Mouse (Mus musculus): ENCODE measurements around the gene Lrrc45.

DNA sequence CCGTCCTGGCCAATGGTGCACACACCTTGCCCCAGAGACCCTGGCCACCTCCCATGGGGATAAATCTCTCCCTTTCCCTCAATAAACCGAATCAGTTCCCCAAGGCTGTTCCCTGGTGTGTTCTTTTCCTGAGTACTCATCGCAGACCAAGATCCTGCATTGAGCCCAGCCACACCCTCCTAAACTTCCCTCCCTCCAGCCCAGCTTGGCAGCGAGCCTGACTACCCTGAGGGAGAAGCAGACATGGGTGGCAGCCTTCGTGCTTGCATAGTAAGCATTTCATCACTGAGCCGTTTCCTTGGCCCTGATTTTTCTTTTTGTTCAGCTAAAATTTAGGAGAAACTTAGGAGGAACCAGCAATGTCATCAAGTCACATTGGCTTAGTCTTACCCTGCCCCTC, 19.8 kb downstream of the Lrrc45 start:
- TF ChIP-seq CTCF (IDR thresholded peaks at IDR 0.05; ENCODE audit: low read depth): no peak
- TF ChIP-seq EP300 (IDR thresholded peaks at IDR 0.05; ENCODE audit: low read depth): no peak
